25 mouse cellular contexts compared by ENCODE assay signal in genomic region chr5:104417721-104418120, GRCm38 (mm10). TPM values are rescaled to one million over a fixed set of nuclear protein-coding genes. Genes with fewer than 3 reads are reported as not detected.
DNase-seq lines count a peak whose midpoint lies in the region; ATAC-seq and TF ChIP-seq lines count a peak whose summit lies in the region.
"Had no signal": no experiment of that assay in that cellular context is flagged by ENCODE, and none has a peak within 500 bp of the region (broad histone marks: within the 10 kb centered on the region; RNA-seq: fewer than 3 reads in every experiment).

No protein-coding gene starts in this region.

- H3K4me3 ChIP-seq in kidney, embryonic 14.5 days (ENCODE audit: low read length) = no peak overlapping the region
- H3K4me3 ChIP-seq in kidney, adult 2 months (ENCODE audit: insufficient read depth, low read depth, low read length) = no peak overlapping the region
- no peak overlapping the region for H3K4me3 ChIP-seq in kidney, postnatal 0 days (replicated peaks; ENCODE audit: low read depth, low read length)
- H3K4me3 ChIP-seq in hindbrain, postnatal 0 days (ENCODE audit: low read length) = no peak overlapping the region
- H3K4me3 ChIP-seq: embryonic facial prominence, embryonic 13.5 days; forebrain, embryonic 12.5 days; gastrocnemius, adult 2 months; heart, embryonic 10.5 days; hindbrain, embryonic 12.5 days had no signal

- H3K36me3 ChIP-seq in kidney, embryonic 14.5 days (ENCODE audit: control insufficient read depth, insufficient read depth, low read length) = no peaks in the 10 kb centered on the region
- no peaks in the 10 kb centered on the region for H3K36me3 ChIP-seq in kidney, adult 2 months (ENCODE audit: control insufficient read depth, insufficient read depth, low read length)
- H3K36me3 ChIP-seq in kidney, postnatal 0 days (ENCODE audit: insufficient read depth, low read length) = no peaks in the 10 kb centered on the region
- no peaks in the 10 kb centered on the region for H3K36me3 ChIP-seq in hindbrain, postnatal 0 days (ENCODE audit: insufficient read depth, low read length)
- H3K36me3 ChIP-seq: embryonic facial prominence, embryonic 13.5 days; forebrain, embryonic 12.5 days; G1E; heart, embryonic 10.5 days; hindbrain, embryonic 12.5 days had no signal

- H3K9ac ChIP-seq in kidney, embryonic 14.5 days (ENCODE audit: low read depth, low read length) = no peak overlapping the region
- no peak overlapping the region for H3K9ac ChIP-seq in kidney, postnatal 0 days (ENCODE audit: low read depth, low read length)
- no peak overlapping the region for H3K9ac ChIP-seq in hindbrain, postnatal 0 days (replicated peaks; ENCODE audit: low read length)
- H3K9ac ChIP-seq: embryonic facial prominence, embryonic 13.5 days; forebrain, embryonic 12.5 days; hindbrain, embryonic 12.5 days had no signal

- no peak for TF ChIP-seq POLR2A in kidney, adult 2 months (IDR thresholded peaks at IDR 0.05; ENCODE audit: low read depth, low read length)

- H3K27ac ChIP-seq in kidney, embryonic 14.5 days (ENCODE audit: low read depth, low read length) = no peak overlapping the region
- no peak overlapping the region for H3K27ac ChIP-seq in kidney, adult 2 months (ENCODE audit: insufficient read depth, low read depth, low read length)
- peak overlapping the region; percentile 50; the same call in 1 of the 2 replicates for H3K27ac ChIP-seq in kidney, postnatal 0 days
- H3K27ac ChIP-seq in hindbrain, postnatal 0 days = no peak overlapping the region
- H3K27ac ChIP-seq: embryonic facial prominence, embryonic 13.5 days; forebrain, embryonic 12.5 days; gastrocnemius, adult 2 months; heart, embryonic 10.5 days; hindbrain, embryonic 12.5 days had no signal

- H3K4me2 ChIP-seq in kidney, embryonic 14.5 days (replicated peaks; ENCODE audit: low read depth, low read length) = no peak overlapping the region
- no peak overlapping the region for H3K4me2 ChIP-seq in kidney, postnatal 0 days (ENCODE audit: low read length)
- H3K4me2 ChIP-seq in hindbrain, postnatal 0 days (ENCODE audit: low read depth, low read length) = no peak overlapping the region
- H3K4me2 ChIP-seq: embryonic facial prominence, embryonic 13.5 days; forebrain, embryonic 12.5 days; hindbrain, embryonic 12.5 days had no signal

- WGBS in kidney, embryonic 14.5 days = 77% methylated on average over 1 of the region's 1 CpGs
- WGBS in kidney, adult 2 months = 34% methylated on average over 1 of the region's 1 CpGs
- 69% methylated on average over 1 of the region's 1 CpGs for WGBS in kidney, postnatal 0 days
- 86% methylated on average over 1 of the region's 1 CpGs for WGBS in hindbrain, postnatal 0 days

- ATAC-seq in kidney, embryonic 14.5 days (ENCODE audit: low FRiP score, low TSS enrichment) = no peak
- ATAC-seq in kidney, postnatal 0 days (replicated peaks; ENCODE audit: low FRiP score, low read depth) = peak; percentile 72
- ATAC-seq in hindbrain, postnatal 0 days = no peak
- ATAC-seq in frontal cortex, adult (ENCODE audit: low TSS enrichment) = no peak
- ATAC-seq: CD4-positive, CD25-positive, alpha-beta regulatory T cell, adult 4 months; forebrain, embryonic 16.5 days had no signal

- TF ChIP-seq CTCF in kidney, adult 2 months (conservative IDR thresholded peaks at IDR 0.05; ENCODE audit: insufficient read depth, insufficient read length, low read depth, low read length) = no peak
- no peak for TF ChIP-seq CTCF in kidney, postnatal 0 days (IDR thresholded peaks at IDR 0.05; ENCODE audit: low read depth)
- TF ChIP-seq CTCF in hindbrain, postnatal 0 days (IDR thresholded peaks at IDR 0.05; ENCODE audit: low read depth) = no peak

- DNase-seq in kidney, adult 11 months = peak; percentile 80
- peak; percentile 94 for DNase-seq in kidney, adult 2 months
- DNase-seq in kidney, postnatal 0 days (ENCODE audit: low spot score) = no peak
- peak; percentile 68 to 88 for DNase-seq in kidney, postnatal 36 days
- DNase-seq in hindbrain, postnatal 0 days (ENCODE audit: low spot score) = no peak
- DNase-seq in thymus, adult 18-20 months = no peak
- DNase-seq: adrenal gland, postnatal 14 days; B cell, adult 2 months; cerebellum, adult 18-20 months; cerebellum, adult 9-11 months; cerebellum, postnatal 36 days; gastrocnemius, adult 2 months; gastrocnemius, postnatal 25 days; heart, adult 11 months; heart, postnatal 10 days; heart, postnatal 4 days had no signal

- no peaks in the 10 kb centered on the region for H3K4me1 ChIP-seq in kidney, embryonic 14.5 days (ENCODE audit: control insufficient read depth, insufficient read depth, low read length)
- peaks cover 8% of the 10 kb centered on the region for H3K4me1 ChIP-seq in kidney, adult 2 months (ENCODE audit: control insufficient read depth, insufficient read depth, low read length)
- H3K4me1 ChIP-seq in kidney, postnatal 0 days (replicated peaks; ENCODE audit: insufficient read depth, low read length) = no peaks in the 10 kb centered on the region
- H3K4me1 ChIP-seq in hindbrain, postnatal 0 days (ENCODE audit: insufficient read depth, low read length) = no peaks in the 10 kb centered on the region
- H3K4me1 ChIP-seq: embryonic facial prominence, embryonic 13.5 days; forebrain, embryonic 12.5 days; heart, embryonic 10.5 days; hindbrain, embryonic 12.5 days had no signal

- no peaks in the 10 kb centered on the region for H3K9me3 ChIP-seq in kidney, embryonic 14.5 days (ENCODE audit: control insufficient read depth, low read length)
- no peaks in the 10 kb centered on the region for H3K9me3 ChIP-seq in kidney, postnatal 0 days (replicated peaks; ENCODE audit: low read length)
- H3K9me3 ChIP-seq in hindbrain, postnatal 0 days (ENCODE audit: low read length) = no peaks in the 10 kb centered on the region
- H3K9me3 ChIP-seq: embryonic facial prominence, embryonic 13.5 days; forebrain, embryonic 12.5 days; heart, embryonic 10.5 days; hindbrain, embryonic 12.5 days had no signal

- no peaks in the 10 kb centered on the region for H3K27me3 ChIP-seq in kidney, embryonic 14.5 days (ENCODE audit: control insufficient read depth, insufficient read depth, low read length)
- H3K27me3 ChIP-seq in kidney, adult 2 months (replicated peaks; ENCODE audit: control insufficient read depth, insufficient read depth, low read length) = no peaks in the 10 kb centered on the region; the same call in 1 of the 2 replicates
- H3K27me3 ChIP-seq in kidney, postnatal 0 days (ENCODE audit: insufficient read depth, low read length) = no peaks in the 10 kb centered on the region
- no peaks in the 10 kb centered on the region for H3K27me3 ChIP-seq in hindbrain, postnatal 0 days (ENCODE audit: insufficient read depth, low read length)
- H3K27me3 ChIP-seq: forebrain, embryonic 12.5 days; hindbrain, embryonic 12.5 days had no signal

RNA-seq across cellular contexts. Expression of gene Spp1, which starts 17.2 kb away (rescaled TPM):
- 6.5 and 6.7 TPM in 2 replicates for polyA plus RNA-seq in kidney, embryonic 14.5 days (2014; fragmentation: Nextera tagmentation; extraction: Ambion mirVana)
- 1,966 and 1,980 TPM in 2 replicates for polyA plus RNA-seq in kidney, adult 2 months (2012; rRNA removed)
- 1,587 and 1,767 TPM in 2 replicates for polyA plus RNA-seq in kidney, postnatal 0 days (2015; fragmentation: Nextera tagmentation; extraction: Ambion mirVana)
- total RNA-seq in hindbrain, postnatal 0 days (2014; rRNA removed) = 13.2 and 18.7 TPM in 2 replicates
- polyA plus RNA-seq in hindbrain, postnatal 0 days (2015; fragmentation: Nextera tagmentation; extraction: Ambion mirVana) = 30.0 and 35.6 TPM in 2 replicates
- total RNA-seq: G1E had no signal
- polyA plus RNA-seq: G1E had no signal

RNA-seq across cellular contexts. Expression of gene Pkd2, which starts 41.5 kb away (rescaled TPM):
- 15.3 and 29.3 TPM in 2 replicates for polyA plus RNA-seq in kidney, embryonic 14.5 days (2014; fragmentation: Nextera tagmentation; extraction: Ambion mirVana)
- 56.8 and 59.3 TPM in 2 replicates for polyA plus RNA-seq in kidney, adult 2 months (2012; rRNA removed)
- 16.9 and 17.4 TPM in 2 replicates for polyA plus RNA-seq in kidney, postnatal 0 days (2015; fragmentation: Nextera tagmentation; extraction: Ambion mirVana)
- total RNA-seq in hindbrain, postnatal 0 days (2014; rRNA removed) = 20.8 and 23.7 TPM in 2 replicates
- 5.3 and 6.0 TPM in 2 replicates for polyA plus RNA-seq in hindbrain, postnatal 0 days (2015; fragmentation: Nextera tagmentation; extraction: Ambion mirVana)
- polyA plus RNA-seq: G1E had no signal

Comparison
In these comparisons a context has a peak if more than half of its experiments do, and no peak if none do; other contexts are left out.
1. DNase-seq: peak in kidney, adult 11 months (single experiment), kidney, adult 2 months (single experiment) and kidney, postnatal 36 days (2 of 2); none in kidney, postnatal 0 days (single experiment), hindbrain, postnatal 0 days (single experiment) and thymus, adult 18-20 months (0 of 2).
2. RNA of gene Spp1, which starts 17.2 kb away (polyA plus RNA-seq): 1,966 to 1,980 TPM in kidney, adult 2 months and 1,587 to 1,767 TPM in kidney, postnatal 0 days; 30.0 to 35.6 TPM in hindbrain, postnatal 0 days and 6.5 to 6.7 TPM in kidney, embryonic 14.5 days; every median in the first group is over 10 times any median in the second.